Mouse (Mus musculus) ES-E14 (cell line): Measurements from ENCODE around the gene Ak7. TPM values are rescaled to one million over a fixed set of nuclear protein-coding genes. Genes with fewer than 3 reads are reported as not detected.
A peak's percentile ranks its signal among the peaks of the same experiment; 100 is the strongest.

ENCODE experiments used
- DNase-seq: peaks from one replicate; pipeline ENCODE4 v3.0.0-alpha.2; 2013; ENCODE audit warnings: low read depth, low spot score
- H3K27ac ChIP-seq: 2 replicates; pipeline ENCODE4 v1.5.1; 2012; ENCODE audit warnings: low read depth, mild to moderate bottlenecking, low read length, moderate library complexity, mixed read lengths; ENCODE audit not compliant: poor library complexity, insufficient read depth, severe bottlenecking
- H3K36me3 ChIP-seq: 2 replicates; pipeline ENCODE4 v1.6.1; 2012; ENCODE audit warnings: mild to moderate bottlenecking, low read length, moderate library complexity, mixed read lengths; ENCODE audit not compliant: control insufficient read depth, poor library complexity, insufficient read depth, severe bottlenecking
- H3K4me1 ChIP-seq, 2 experiments: fragments of 150-350 bp in 1 of 2; sonication (generic) in 1 of 2; 2 replicates each; pipeline ENCODE4 v1.6.1; 2012; ENCODE audit warnings: low read length in 2 of 2, mild to moderate bottlenecking in 1 of 2, mixed read lengths in 1 of 2; ENCODE audit not compliant: control insufficient read depth in 2 of 2, insufficient read depth in 2 of 2, poor library complexity in 1 of 2
- H3K4me3 ChIP-seq, 2 experiments: fragments of 150-350 bp in 1 of 2; sonication (generic) in 1 of 2; 2 replicates each; pipeline ENCODE4 v1.5.1; 2012; ENCODE audit warnings: low read length in 2 of 2, low read depth in 1 of 2, mild to moderate bottlenecking in 1 of 2, mixed read lengths in 1 of 2; ENCODE audit not compliant: insufficient read depth in 1 of 2, poor library complexity in 1 of 2, severe bottlenecking in 1 of 2
- H3K9ac ChIP-seq: 2 replicates; pipeline ENCODE4 v1.6.1; 2012; ENCODE audit warnings: low read depth, mild to moderate bottlenecking, low read length, mixed read lengths; ENCODE audit not compliant: poor library complexity, insufficient read depth, severe bottlenecking
- H3K9me3 ChIP-seq: fragments of 150-350 bp; sonication (generic); 2 replicates; pipeline ENCODE4 v1.6.1; 2012; ENCODE audit warnings: low read depth, mild to moderate bottlenecking, low read length; ENCODE audit not compliant: control insufficient read depth, insufficient read depth
- CHD2 ChIP-seq: IDR thresholded peaks from 2 replicates; pipeline ENCODE4 v1.6.1; 2014; ENCODE audit warnings: mild to moderate bottlenecking, low read depth, low read length, inconsistent platforms
- HCFC1 ChIP-seq: IDR thresholded peaks from 2 replicates; pipeline ENCODE4 v1.6.1; 2012; ENCODE audit warnings: low read length, inconsistent platforms, borderline replicate concordance; ENCODE audit not compliant: insufficient read depth
- MAFK ChIP-seq: IDR thresholded peaks from 2 replicates; pipeline ENCODE4 v1.6.1; 2014; ENCODE audit warnings: mild to moderate bottlenecking, low read depth, low read length, inconsistent platforms; ENCODE audit not compliant: insufficient read depth
- ZC3H11A ChIP-seq: IDR thresholded peaks from 2 replicates; pipeline ENCODE4 v1.6.1; 2012; ENCODE audit warnings: low read depth, mild to moderate bottlenecking, inconsistent platforms, low read length, borderline replicate concordance
- ZNF384 ChIP-seq: IDR thresholded peaks from 2 replicates; pipeline ENCODE4 v1.6.1; 2012; ENCODE audit warnings: low read depth, low read length, inconsistent platforms
- in situ Hi-C, 2 experiments: fragments of 600-800 bp; cut with MboI; formaldehyde crosslinking; loops; one replicate each; pipeline ENCODE4 v1.15.1; 2025; ENCODE audit warnings: low sequenced_read_pairs in 2 of 2, inconsistent platforms in 1 of 2; ENCODE audit not compliant: unreplicated experiment in 2 of 2
- total RNA-seq: library from RNA; depleted of rRNA; stranded (reverse); fragments of 300-350 nt; gene quantifications from 2 replicates; pipeline ENCODE4 v1.2.3, GENCODE M21; 2012

Gene Ak7
- total RNA-seq, 1 experiment = 6.5 TPM

DNA sequence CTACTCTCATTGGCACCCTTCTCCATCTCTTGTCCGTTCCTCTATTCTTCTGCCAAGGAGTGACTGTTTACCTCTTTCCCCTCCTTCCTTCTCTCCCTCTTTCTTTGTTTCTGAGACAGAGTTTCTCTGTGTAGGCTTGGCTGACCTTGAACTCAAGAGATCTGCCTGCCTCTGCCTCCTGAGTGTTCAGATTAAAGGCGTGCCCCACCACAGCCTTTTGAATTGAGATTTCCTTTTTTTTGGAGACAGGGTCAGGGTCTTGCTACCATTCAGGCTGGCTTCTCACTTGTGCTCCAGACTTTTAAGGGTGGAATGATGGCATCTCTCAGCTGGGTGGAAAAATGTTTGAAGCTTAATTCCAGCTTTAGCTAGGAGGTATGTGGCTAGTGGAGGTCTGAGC is 81.8 kb downstream of the Ak7 start:
- Histone ChIP-seq H3K36me3 (peaks cover 5% of the 10 kb centered on the region; the same call in 1 of the 2 replicates), H3K27ac (no peak overlapping the region; the same call in 1 of the 2 replicates), H3K9ac (no peak overlapping the region), H3K4me3 (no peak overlapping the region), H3K4me1 (peaks cover 4 to 6% of the 10 kb centered on the region in 2 experiments; a peak in 2 of 4 replicates), H3K9me3 (no peaks in the 10 kb centered on the region)
- no peak for DNase-seq
- no peak for TF ChIP-seq ZNF384
- no peak for TF ChIP-seq MAFK
- no peak for TF ChIP-seq HCFC1
- TF ChIP-seq ZC3H11A = no peak
- in situ Hi-C loops = no loop called here

DNA sequence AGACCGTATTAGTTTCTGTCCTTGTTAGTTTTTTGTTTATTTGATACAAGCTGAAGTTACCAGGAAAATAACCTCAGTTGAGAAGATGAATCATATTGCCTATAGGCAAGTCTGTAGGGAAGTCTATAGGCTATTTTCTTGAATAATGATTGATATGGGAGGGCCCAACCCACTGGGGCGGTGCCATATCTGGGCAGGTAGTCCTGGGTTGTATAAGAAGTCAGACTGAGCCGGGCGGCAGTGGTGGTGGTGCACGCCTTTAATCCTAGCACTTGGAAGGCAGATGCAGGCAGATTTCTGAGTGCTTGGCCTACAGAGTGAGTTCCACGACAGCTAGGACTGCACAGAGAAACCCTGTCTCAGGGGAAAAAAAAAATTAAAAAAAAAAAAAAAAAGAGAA is 84.1 kb downstream of the Ak7 start:
- Histone ChIP-seq H3K9ac (peak overlapping the region; percentile 52), H3K4me1 (peaks cover 4 to 6% of the 10 kb centered on the region in 2 experiments; a peak in 2 of 4 replicates), H3K4me3 (peak overlapping the region in 1 of 2 experiments; percentile 38; a peak in 1 of 4 replicates), H3K27ac (peak overlapping the region; percentile 43; the same call in 1 of the 2 replicates), H3K36me3 (peaks cover 5% of the 10 kb centered on the region; the same call in 1 of the 2 replicates), H3K9me3 (no peaks in the 10 kb centered on the region)
- no peak for DNase-seq
- TF ChIP-seq MAFK = no peak
- TF ChIP-seq ZNF384 = peak; percentile 45; the same call in 1 of the 2 replicates
- TF ChIP-seq HCFC1 = no peak
- TF ChIP-seq ZC3H11A = no peak
- no peak for TF ChIP-seq CHD2
- in situ Hi-C loops = no loop called here

DNA sequence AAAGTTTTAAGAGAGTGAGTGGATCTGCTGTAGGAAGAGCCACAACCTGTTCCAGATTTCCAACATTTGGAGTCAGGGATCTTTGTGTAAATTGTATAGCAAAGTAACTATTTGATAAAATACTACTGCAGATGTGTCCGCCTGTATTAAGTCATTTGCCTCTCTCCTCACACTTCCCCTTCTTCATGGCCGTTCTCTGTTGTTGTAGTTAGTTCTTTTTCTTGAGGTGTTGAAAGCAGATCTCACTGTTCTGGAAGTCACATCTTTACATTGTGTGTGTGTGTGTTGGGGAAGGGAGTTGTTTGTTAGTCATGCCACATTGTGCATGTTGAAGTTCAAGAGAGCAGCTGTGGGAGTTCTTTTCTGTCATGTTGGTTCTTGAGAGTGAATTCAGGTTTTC is 89.1 kb downstream of the Ak7 start:
- in situ Hi-C loops = no loop called here
- no peak for DNase-seq
- no peak overlapping the region for H3K27ac ChIP-seq
- no peak overlapping the region for H3K4me3 ChIP-seq
- no peak overlapping the region for H3K9ac ChIP-seq
- no peaks in the 10 kb centered on the region for H3K9me3 ChIP-seq
- TF ChIP-seq CHD2 = no peak
- TF ChIP-seq HCFC1 = no peak
- TF ChIP-seq ZC3H11A = no peak
- no peak for TF ChIP-seq MAFK
- no peak for TF ChIP-seq ZNF384
- peaks cover 3% of the 10 kb centered on the region in 2 experiments; a peak in 2 of 4 replicates for H3K4me1 ChIP-seq
- no peaks in the 10 kb centered on the region; the same call in 1 of the 2 replicates for H3K36me3 ChIP-seq

DNA sequence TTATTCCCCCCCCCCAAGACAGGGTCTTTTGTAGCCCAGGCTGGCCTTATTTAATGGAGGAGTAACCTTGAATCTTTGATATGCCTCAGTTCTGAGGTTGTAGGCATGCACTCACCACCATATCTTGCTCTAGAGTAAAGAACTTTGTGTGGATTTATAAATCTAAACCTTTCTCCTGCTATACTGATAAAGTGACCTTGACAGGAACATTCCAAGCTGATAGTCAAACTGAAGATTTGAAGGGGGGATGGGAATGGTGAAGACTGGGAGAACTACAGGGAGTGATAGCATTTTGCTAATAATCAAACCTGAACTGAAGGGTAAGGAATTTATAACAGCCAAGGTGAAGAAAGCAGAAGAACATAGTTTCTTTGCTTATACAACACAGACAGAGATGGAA is 92.2 kb downstream of the Ak7 start:
- Histone ChIP-seq H3K9me3 (no peaks in the 10 kb centered on the region), H3K4me1 (peaks cover 2% of the 10 kb centered on the region in 2 experiments; a peak in 1 of 4 replicates), H3K36me3 (no peaks in the 10 kb centered on the region; the same call in 1 of the 2 replicates), H3K27ac (no peak overlapping the region), H3K4me3 (no peak overlapping the region), H3K9ac (no peak overlapping the region)
- DNase-seq = no peak
- no peak for TF ChIP-seq CHD2
- no peak for TF ChIP-seq HCFC1
- TF ChIP-seq MAFK = no peak
- no peak for TF ChIP-seq ZC3H11A
- TF ChIP-seq ZNF384 = no peak
- in situ Hi-C loops = no loop called here

DNA sequence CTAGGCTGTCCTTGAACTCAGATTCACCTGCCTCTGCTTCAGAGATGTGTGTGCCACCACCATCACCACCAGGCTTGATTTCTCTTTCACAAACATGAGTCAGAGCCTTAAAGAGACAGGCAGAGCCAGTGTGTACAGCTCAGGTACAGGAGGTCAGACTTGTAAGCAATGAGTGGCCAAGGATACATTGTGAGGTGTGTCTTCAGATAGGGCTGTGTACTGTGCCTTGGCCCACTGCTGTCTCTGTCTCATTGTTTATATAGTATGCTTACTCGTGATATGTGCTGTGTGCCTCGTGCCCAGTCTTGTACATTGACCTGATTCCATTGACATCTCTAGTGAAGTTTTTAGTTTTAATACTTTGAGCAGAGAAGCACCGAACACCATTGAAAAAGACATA is 100.0 kb downstream of the Ak7 start:
- no peak overlapping the region for H3K9ac ChIP-seq
- no peaks in the 10 kb centered on the region for H3K9me3 ChIP-seq
- in situ Hi-C loops = no loop called here
- DNase-seq = no peak
- peaks cover 0 to 2% of the 10 kb centered on the region in 2 experiments; a peak in 2 of 4 replicates for H3K4me1 ChIP-seq
- no peak for TF ChIP-seq CHD2
- no peak for TF ChIP-seq MAFK
- no peak for TF ChIP-seq ZC3H11A
- TF ChIP-seq HCFC1 = no peak
- TF ChIP-seq ZNF384 = no peak
- peaks cover 11% of the 10 kb centered on the region for H3K36me3 ChIP-seq
- no peak overlapping the region for H3K27ac ChIP-seq
- H3K4me3 ChIP-seq = no peak overlapping the region
